Mouse (Mus musculus): Measurements from ENCODE around the gene Syngr3.
A peak's percentile ranks its signal among the peaks of the same experiment; 100 is the strongest.
"Not testable (repeated sequence)": the region's sequence is repeated elsewhere in the genome, so short reads cannot be mapped to it uniquely, and the experiment has no call there.

Syngr3 gene

GRCm38 (mm10) chr17:24676877-24677276 is 12.9 kb downstream of the Syngr3 start:
- no peak for DNase-seq (ENCODE audit: low spot score)

DNA sequence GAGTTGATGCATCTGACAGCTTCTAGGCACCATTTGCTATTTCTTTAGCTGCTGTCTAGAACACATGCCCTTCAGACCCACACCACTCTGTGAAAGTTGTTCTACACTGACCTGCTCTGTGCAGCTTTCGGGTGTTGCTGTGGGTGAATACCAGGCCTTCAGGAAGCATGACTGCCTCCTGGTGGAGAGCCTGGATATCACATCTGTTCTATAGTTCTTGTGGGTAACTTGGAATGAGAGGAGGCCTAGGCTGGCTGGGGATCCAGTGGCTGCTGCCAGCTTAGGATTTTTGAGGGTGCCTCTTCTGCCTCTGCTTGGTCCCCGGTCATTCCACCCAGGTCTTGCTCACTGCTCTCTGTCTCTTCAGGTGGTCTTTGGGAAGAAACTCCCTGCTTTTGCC is 13.6 kb downstream of the Syngr3 start:
- DNase-seq (ENCODE audit: low spot score): no peak

DNA sequence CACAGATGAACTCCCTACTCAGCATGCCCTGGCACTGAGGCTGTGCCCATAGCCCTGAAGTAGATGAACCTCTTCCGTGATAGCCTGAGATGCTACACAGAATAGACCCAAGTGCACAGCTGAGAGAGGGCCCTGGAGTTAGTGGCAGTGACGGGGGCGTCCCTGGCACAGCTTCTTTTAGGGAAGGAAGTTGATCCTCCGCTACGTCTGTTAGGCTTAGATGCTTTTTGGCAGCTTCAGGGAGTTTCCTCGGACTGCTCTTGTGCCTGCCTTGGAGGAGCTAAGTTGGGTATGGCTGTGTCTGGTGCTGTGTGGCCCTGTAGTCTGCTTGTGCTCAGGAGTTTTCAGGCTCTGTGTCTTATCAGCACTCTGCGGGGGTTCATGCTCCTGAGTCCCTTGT is 15.5 kb downstream of the Syngr3 start:
- no peak for DNase-seq (ENCODE audit: low spot score)

- no peak for DNase-seq (ENCODE audit: low spot score)
These were observed 17.6 kb downstream of the Syngr3 start for GRCm38 (mm10) chr17:24672141-24672540.

- DNase-seq (ENCODE audit: low spot score): no peak
These were observed 18.4 kb downstream of the Syngr3 start for GRCm38 (mm10) chr17:24671346-24671745.

- DNase-seq (ENCODE audit: low spot score): no peak
These were observed 19.4 kb downstream of the Syngr3 start for GRCm38 (mm10) chr17:24670246-24670844.

- DNase-seq (ENCODE audit: low spot score): peak; percentile 96
These were observed 20.1 kb downstream of the Syngr3 start, which contains the start of gene Zfp598 for GRCm38 (mm10) chr17:24669545-24670245. Gene Zfp598, plus strand, starts transcription at chr17:24669687.

DNA sequence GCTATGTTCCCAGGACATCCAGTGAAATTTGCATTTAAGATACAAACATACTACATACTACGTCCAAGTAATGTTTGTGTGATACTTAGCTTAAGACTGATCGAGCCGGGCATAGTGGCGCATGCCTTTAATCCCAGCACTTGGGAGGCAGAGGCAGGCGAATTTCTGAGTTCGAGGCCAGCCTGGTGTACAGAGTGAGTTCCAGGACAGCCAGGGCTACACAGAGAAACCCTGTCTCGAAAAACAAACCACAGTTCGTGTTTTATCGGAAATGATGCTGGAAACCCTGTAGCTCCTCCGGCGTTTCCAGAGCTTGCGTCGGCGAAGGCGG is 20.6 kb downstream of the Syngr3 start:
- DNase-seq (ENCODE audit: low spot score): not testable (repeated sequence)

GRCm38 (mm10) chr17:24667416-24667815 is 22.3 kb downstream of the Syngr3 start:
- DNase-seq (ENCODE audit: low spot score): no peak

DNA sequence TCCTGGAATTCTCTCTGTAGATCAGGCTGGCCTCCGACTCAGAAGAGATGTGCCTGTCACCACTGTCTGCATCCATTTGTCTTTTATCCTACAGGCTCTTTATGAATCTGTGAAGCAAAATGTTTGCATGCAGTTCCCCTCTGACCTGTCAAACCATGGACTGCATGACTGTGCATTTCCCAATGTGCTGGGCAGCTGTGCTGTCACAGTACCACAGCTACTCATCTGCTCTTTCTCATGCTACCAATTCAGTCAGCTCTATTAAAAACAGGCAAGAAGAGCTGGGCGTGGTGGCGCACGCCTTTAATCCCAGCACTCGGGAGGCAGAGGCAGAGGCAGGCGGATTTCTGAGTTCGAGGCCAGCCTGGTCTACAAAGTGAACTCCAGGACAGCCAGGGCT is 22.7 kb downstream of the Syngr3 start:
- DNase-seq (ENCODE audit: low spot score): not testable (repeated sequence)

- DNase-seq (ENCODE audit: low spot score): no peak
These were observed 31.6 kb downstream of the Syngr3 start, which contains the start of gene Npw for GRCm38 (mm10) chr17:24658017-24658758. Gene Npw, minus strand, starts transcription at chr17:24658457.

- no peak for DNase-seq (ENCODE audit: low spot score)
These were observed 34.8 kb downstream of the Syngr3 start for GRCm38 (mm10) chr17:24654969-24655368.

DNA sequence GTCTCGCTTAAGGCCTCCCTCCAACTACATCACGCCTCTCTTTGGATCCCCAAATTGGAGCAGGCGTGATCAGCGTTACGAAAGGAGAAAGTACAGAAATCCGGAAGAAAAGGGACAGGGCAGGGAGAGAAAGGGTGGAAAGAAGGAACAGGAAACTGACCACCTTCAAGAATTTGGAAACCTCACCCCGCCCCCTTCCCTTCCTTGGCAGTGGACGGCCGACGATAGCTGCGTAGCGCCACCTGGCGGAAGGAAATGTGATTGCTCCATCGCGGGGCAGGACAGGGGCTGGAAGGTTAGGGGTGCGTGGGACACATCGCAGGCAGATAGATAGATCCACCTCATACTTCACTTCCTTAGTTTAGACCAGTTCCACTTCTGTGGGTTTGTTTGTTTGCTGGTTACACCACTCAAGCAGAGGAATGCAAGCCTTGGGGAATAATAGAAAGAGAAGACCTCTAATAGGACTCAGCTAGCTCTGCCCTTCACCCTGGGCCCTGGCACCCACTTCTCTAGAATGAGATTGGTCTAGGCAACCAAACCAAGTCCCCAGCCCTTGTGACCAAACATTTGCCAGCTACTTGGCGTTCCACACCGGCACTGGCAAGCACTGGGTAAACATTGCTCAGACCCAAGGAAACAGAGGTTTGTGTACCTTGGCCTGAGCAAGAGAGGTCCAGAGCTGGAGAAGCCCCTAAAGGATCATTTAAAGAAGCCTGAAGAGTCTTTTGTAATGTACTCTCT is 35.6 kb downstream of the Syngr3 start:
- peak; percentile 75 for DNase-seq (ENCODE audit: low spot score)

DNA sequence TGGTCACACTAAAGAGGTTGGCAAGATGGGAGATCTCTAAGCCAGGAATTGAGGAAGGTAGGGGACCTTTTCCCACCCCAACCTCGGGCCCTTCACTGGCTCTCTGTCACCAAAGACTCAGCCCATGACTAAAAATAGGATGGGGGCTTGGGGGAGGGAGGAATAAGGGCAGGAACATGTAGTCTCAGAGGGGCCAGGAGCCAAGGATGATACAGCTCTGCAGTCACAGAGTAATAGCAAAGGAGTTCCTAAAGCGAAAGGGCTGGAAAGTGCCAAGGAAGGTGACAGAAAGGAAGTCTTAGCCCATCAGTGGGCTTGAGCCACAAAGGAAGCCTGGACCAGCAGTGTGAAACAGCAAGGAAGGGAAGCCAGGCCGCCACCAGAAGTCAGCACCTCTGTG is 37.9 kb downstream of the Syngr3 start:
- no peak for DNase-seq (ENCODE audit: low spot score)

DNA sequence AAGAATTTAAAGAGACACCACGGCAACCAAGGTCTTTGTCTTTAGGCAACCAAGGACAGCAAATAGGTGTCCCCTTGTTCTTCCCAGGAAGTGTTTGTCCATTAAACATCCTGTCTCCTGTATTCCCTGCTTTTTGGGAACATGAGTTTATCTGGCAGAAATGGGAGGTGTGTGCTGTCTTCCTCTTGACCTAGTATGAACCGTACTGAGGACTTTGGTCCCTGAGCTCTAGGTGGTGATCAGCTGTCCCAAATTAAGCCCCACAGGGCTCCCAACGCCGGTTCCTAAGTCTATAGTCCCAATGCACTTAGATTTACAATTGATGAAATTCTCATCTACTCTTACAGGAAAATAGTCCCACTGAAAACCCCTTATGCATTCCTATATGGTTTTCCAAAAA is 39.0 kb downstream of the Syngr3 start:
- DNase-seq (ENCODE audit: low spot score): no peak

DNA sequence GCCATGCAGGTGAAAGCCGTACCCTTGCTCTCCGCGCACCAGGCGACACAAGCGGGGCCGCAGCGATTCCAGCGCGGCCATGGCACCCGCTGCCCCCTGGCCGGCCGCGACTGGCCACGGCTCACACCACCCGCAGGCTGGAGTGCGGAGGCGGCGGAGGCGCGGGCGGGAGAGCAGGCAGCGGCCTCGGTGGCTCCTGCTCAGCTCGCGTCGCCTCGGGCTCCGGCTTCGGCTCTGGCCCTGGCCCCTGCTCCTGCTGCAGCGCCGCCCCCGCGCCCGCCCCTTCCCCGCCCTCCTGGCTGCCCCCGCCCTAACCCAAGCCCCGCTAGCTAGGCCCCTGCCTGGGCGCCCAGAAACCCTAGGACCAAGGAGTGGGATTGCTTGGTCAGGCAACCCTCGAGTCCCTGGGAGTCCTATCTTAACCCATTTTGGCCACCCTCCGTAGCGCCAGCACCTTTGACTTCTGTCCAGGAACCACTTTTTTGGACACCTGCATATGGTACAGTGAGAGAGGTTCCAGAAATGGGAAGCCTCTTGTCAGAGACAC is 39.6 kb downstream of the Syngr3 start, which contains the start of gene Slc9a3r2:
Slc9a3r2 (minus strand) TSS at position 258 of the 547 bp plus-strand sequence.
- DNase-seq (ENCODE audit: low spot score): no peak

- no peak for DNase-seq (ENCODE audit: low spot score)
These were observed 40.1 kb downstream of the Syngr3 start for GRCm38 (mm10) chr17:24649581-24650069.

DNA sequence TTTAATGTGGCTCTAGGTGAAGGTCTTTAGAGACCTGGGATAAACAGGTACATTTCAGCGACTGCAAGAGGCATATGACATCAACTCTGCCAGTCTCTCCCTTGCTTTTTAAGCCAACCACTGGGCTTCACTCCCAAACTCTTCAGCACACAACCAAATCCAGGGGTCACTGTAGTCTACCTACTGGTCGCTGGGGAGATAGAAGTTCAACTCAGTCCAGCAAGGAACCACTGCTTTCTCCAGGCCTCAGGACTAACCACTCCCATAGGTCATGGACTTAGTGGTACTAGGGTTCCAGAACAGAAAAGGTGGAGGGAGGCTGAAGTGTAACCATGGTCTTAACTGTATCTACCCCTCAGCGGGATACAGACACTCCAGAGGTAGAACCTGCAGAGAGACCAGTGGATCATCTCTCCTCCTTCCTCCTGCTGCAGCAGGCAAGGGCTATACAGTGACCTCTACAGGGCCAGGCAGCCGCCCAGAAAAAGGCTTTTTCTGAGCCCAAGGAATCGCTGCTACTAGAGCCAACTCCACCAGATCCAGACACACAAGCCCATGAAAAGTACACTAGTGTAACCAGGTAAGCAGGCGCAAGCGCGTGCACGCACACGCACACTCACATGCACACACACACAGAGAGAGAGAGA is 40.9 kb downstream of the Syngr3 start:
- no peak for DNase-seq (ENCODE audit: low spot score)

DNA sequence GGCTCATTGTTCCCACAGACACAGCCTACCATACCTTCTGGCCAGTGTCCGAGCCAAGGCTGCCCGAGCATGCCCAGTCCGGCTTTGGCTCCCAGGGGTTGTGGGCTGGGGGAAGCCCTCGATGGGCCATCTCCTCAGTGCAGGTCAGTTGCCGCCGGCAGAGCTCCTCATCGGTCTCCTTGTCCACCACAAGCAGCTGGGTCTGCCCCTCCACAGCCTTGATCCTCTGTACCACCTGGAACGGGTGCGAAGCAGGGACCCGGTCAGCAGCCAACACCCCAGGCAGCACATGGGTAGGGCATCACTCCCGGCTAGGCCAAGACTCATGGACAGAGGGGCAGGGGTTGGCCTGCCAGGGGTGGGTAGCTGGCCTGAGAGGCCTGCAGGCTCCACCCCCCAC is 42.3 kb downstream of the Syngr3 start:
- no peak for DNase-seq (ENCODE audit: low spot score)

- no peak for DNase-seq (ENCODE audit: low spot score)
These were observed 43.4 kb downstream of the Syngr3 start for GRCm38 (mm10) chr17:24646381-24646780.

DNA sequence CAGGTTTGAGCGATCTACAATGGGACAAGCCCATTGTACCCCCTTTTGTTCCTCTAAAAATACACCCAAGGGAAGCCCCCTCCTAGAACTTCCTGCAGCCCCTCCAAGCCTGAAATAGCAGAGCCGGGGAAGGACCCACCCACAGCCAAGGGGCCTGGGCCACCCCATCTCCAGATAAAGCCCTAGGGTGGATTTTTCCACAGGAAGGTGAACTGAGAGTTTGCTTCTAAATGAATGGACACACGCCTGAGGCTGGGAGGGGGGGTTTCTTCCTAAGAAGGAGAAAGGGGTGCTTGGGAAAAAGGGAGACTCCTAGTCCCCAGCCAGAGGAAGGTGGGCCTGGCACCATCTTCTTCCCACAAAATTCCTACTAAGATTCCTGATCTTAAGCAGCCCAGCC is 43.8 kb downstream of the Syngr3 start:
- DNase-seq (ENCODE audit: low spot score): no peak

Data from ovary, postnatal 14 days (tissue).